Mouse (Mus musculus) myocyte (in vitro differentiated cells): ENCODE data around the gene Cacna1a.

Experiments used
- E2F4 ChIP-seq: IDR thresholded peaks from one replicate; pipeline ENCODE4 v1.6.1; 2011; ENCODE audit warnings: mild to moderate bottlenecking, control low read depth, moderate library complexity; ENCODE audit not compliant: insufficient read depth
- MAX ChIP-seq: IDR thresholded peaks from one replicate; pipeline ENCODE4 v1.6.1; 2011; ENCODE audit warnings: low read depth, mild to moderate bottlenecking, control low read depth
- MYOD1 ChIP-seq, 3 experiments: IDR thresholded peaks; one replicate each; pipeline ENCODE4 v1.6.1; 2011; ENCODE audit warnings: control low read depth in 2 of 3, low read depth in 2 of 3, mild to moderate bottlenecking in 2 of 3, moderate library complexity in 1 of 3; ENCODE audit not compliant: insufficient read length in 2 of 3, control insufficient read depth in 1 of 3
- POLR2A ChIP-seq: IDR thresholded peaks from one replicate; pipeline ENCODE4 v1.6.1; 2011; ENCODE audit warnings: low read depth, mild to moderate bottlenecking, control low read depth, moderate library complexity; ENCODE audit not compliant: insufficient read length
- POLR2AphosphoS2 ChIP-seq: IDR thresholded peaks from one replicate; pipeline ENCODE4 v1.6.1; 2011; ENCODE audit warnings: low read depth, control low read depth; ENCODE audit not compliant: insufficient read length
- TCF12 ChIP-seq: IDR thresholded peaks from one replicate; pipeline ENCODE4 v1.6.1; 2011; ENCODE audit warnings: mild to moderate bottlenecking, control low read depth; ENCODE audit not compliant: poor library complexity, insufficient read depth, severe bottlenecking
- TCF3 ChIP-seq: IDR thresholded peaks from one replicate; pipeline ENCODE4 v1.6.1; 2011; ENCODE audit warnings: low read depth, control low read depth; ENCODE audit not compliant: insufficient read length
- USF1 ChIP-seq: IDR thresholded peaks from one replicate; pipeline ENCODE4 v1.6.1; 2011; ENCODE audit warnings: low read depth, mild to moderate bottlenecking, control low read depth, moderate library complexity

DNA sequence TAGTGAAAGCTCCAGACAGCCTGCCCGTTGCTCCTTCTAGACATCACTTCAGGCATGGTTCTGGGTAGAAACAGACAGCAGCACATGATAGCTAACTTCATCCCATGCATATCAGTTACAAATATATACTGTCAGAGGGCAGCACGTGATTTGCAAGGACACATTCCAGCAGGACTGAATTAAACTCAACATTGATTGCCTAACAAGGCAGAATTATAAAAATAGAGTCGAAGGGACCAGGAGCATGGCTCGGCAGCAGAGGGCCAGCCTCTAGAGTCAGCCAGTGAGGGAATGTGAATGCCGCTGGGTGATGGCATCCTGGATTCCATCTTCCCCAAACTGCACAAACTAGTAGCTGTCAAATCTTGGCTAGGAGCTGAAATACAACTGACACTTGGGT, 119.0 kb downstream of the Cacna1a start:
- TF ChIP-seq POLR2AphosphoS2 (no peak), POLR2A (no peak), TCF12 (no peak), USF1 (no peak), MAX (no peak), E2F4 (no peak), TCF3 (no peak), MYOD1 (IDR thresholded peaks at IDR 0.05; ENCODE audit: control insufficient read depth in 1 of 3, insufficient read length in 2 of 3, low read depth in 2 of 3) (no peak)
